Comparison of ENCODE assay signal across 14 mouse cellular contexts in genomic region chr8:23352259-23353106, GRCm38 (mm10).
A peak's percentile ranks its signal among the peaks of the same experiment; 100 is the strongest.
DNase-seq lines count a peak whose midpoint lies in the region; ATAC-seq and TF ChIP-seq lines count a peak whose summit lies in the region.
"Had no signal": no experiment of that assay in that cellular context is flagged by ENCODE, and none has a peak within 500 bp of the region (broad histone marks: within the 10 kb centered on the region; RNA-seq: fewer than 3 reads in every experiment).

No protein-coding gene starts in this region.

- H3K9ac ChIP-seq in heart, embryonic 11.5 days (ENCODE audit: low read depth, low read length): no peak overlapping the region
- no peak overlapping the region for H3K9ac ChIP-seq in kidney, embryonic 15.5 days
- H3K9ac ChIP-seq in neural tube, embryonic 11.5 days (ENCODE audit: low read length): no peak overlapping the region
- H3K9ac ChIP-seq in neural tube, embryonic 15.5 days (replicated peaks): no peak overlapping the region
- H3K9ac ChIP-seq in stomach, postnatal 0 days (ENCODE audit: low read length): no peak overlapping the region
- H3K9ac ChIP-seq: forebrain, embryonic 13.5 days; liver, embryonic 13.5 days had no signal

- no peak for DNase-seq in heart, postnatal 36 days
- DNase-seq in kidney, adult 8-10 months: no peak
- peak; percentile 12 for DNase-seq in neural tube, embryonic 11.5 days (ENCODE audit: low spot score)
- no peak for DNase-seq in stomach, postnatal 0 days (ENCODE audit: low spot score)
- DNase-seq in thymus, postnatal 0 days (ENCODE audit: low spot score): no peak
- DNase-seq: adrenal gland, postnatal 14 days; layer of hippocampus, postnatal 36 days; left cerebral cortex, postnatal 4 days; liver, embryonic 13.5 days; thymus, adult 2 months had no signal

- TF ChIP-seq CTCF in stomach, postnatal 0 days (IDR thresholded peaks at IDR 0.05; ENCODE audit: low read depth): no peak

- no peak for TF ChIP-seq EP300 in stomach, postnatal 0 days (optimal IDR thresholded peaks at IDR 0.05)

- H3K9me3 ChIP-seq in heart, embryonic 11.5 days (replicated peaks; ENCODE audit: control insufficient read depth, low read length): no peaks in the 10 kb centered on the region
- no peaks in the 10 kb centered on the region for H3K9me3 ChIP-seq in kidney, embryonic 15.5 days (replicated peaks)
- H3K9me3 ChIP-seq in neural tube, embryonic 11.5 days (ENCODE audit: control insufficient read depth, low read length): no peaks in the 10 kb centered on the region
- no peaks in the 10 kb centered on the region for H3K9me3 ChIP-seq in neural tube, embryonic 15.5 days (replicated peaks)
- H3K9me3 ChIP-seq in stomach, postnatal 0 days (ENCODE audit: control insufficient read depth, low read length): no peaks in the 10 kb centered on the region
- H3K9me3 ChIP-seq: forebrain, embryonic 13.5 days; liver, embryonic 13.5 days had no signal

- WGBS in heart, embryonic 11.5 days (ENCODE audit: insufficient replicate concordance): 40% methylated on average over 6 of the region's 6 CpGs
- 26% methylated on average over 6 of the region's 6 CpGs for WGBS in kidney, embryonic 15.5 days
- WGBS in neural tube, embryonic 11.5 days: 57% methylated on average over 6 of the region's 6 CpGs
- 59% methylated on average over 6 of the region's 6 CpGs for WGBS in neural tube, embryonic 15.5 days
- 25% methylated on average over 6 of the region's 6 CpGs for WGBS in stomach, postnatal 0 days

- intact Hi-C loops in heart, postnatal 36 days (cut with DNase I): no loop called here

- H3K27me3 ChIP-seq in heart, embryonic 11.5 days (ENCODE audit: control insufficient read depth, insufficient read depth, low read length): no peaks in the 10 kb centered on the region
- no peaks in the 10 kb centered on the region for H3K27me3 ChIP-seq in kidney, embryonic 15.5 days
- H3K27me3 ChIP-seq in neural tube, embryonic 11.5 days (ENCODE audit: control insufficient read depth, insufficient read depth, low read length): no peaks in the 10 kb centered on the region
- no peaks in the 10 kb centered on the region for H3K27me3 ChIP-seq in neural tube, embryonic 15.5 days (replicated peaks)
- H3K27me3 ChIP-seq in stomach, postnatal 0 days (ENCODE audit: control insufficient read depth, insufficient read depth, low read length): no peaks in the 10 kb centered on the region
- H3K27me3 ChIP-seq: forebrain, embryonic 13.5 days; liver, embryonic 13.5 days had no signal

- peak; percentile 39 for ATAC-seq in heart, embryonic 11.5 days (replicated peaks; ENCODE audit: insufficient number of reproducible peaks, low FRiP score, low TSS enrichment)
- ATAC-seq in kidney, embryonic 15.5 days (replicated peaks; ENCODE audit: low FRiP score): peak; percentile 67
- ATAC-seq in neural tube, embryonic 11.5 days (ENCODE audit: insufficient read depth, low FRiP score, low TSS enrichment): no peak
- ATAC-seq in neural tube, embryonic 15.5 days (ENCODE audit: low FRiP score): no peak
- ATAC-seq in stomach, postnatal 0 days (ENCODE audit: low FRiP score, low TSS enrichment): no peak
- ATAC-seq: forebrain, embryonic 13.5 days had no signal

- no peak overlapping the region for H3K4me3 ChIP-seq in heart, embryonic 11.5 days (ENCODE audit: low read depth, low read length)
- H3K4me3 ChIP-seq in kidney, embryonic 15.5 days (replicated peaks): no peak overlapping the region
- H3K4me3 ChIP-seq in neural tube, embryonic 11.5 days (ENCODE audit: low read depth, low read length): no peak overlapping the region
- H3K4me3 ChIP-seq in neural tube, embryonic 15.5 days (replicated peaks): no peak overlapping the region
- no peak overlapping the region for H3K4me3 ChIP-seq in stomach, postnatal 0 days (ENCODE audit: low read depth, low read length)
- H3K4me3 ChIP-seq: forebrain, embryonic 13.5 days; liver, embryonic 13.5 days had no signal

- H3K36me3 ChIP-seq in heart, embryonic 11.5 days (ENCODE audit: control insufficient read depth, insufficient read depth, low read length): no peaks in the 10 kb centered on the region
- no peaks in the 10 kb centered on the region for H3K36me3 ChIP-seq in kidney, embryonic 15.5 days
- no peaks in the 10 kb centered on the region for H3K36me3 ChIP-seq in neural tube, embryonic 11.5 days (ENCODE audit: control insufficient read depth, insufficient read depth, low read length)
- no peaks in the 10 kb centered on the region for H3K36me3 ChIP-seq in neural tube, embryonic 15.5 days
- no peaks in the 10 kb centered on the region for H3K36me3 ChIP-seq in stomach, postnatal 0 days (ENCODE audit: control insufficient read depth, insufficient read depth, low read length)
- H3K36me3 ChIP-seq: liver, embryonic 13.5 days had no signal

- no peak overlapping the region for H3K27ac ChIP-seq in heart, embryonic 11.5 days (ENCODE audit: low read depth, low read length)
- 0 out of 2 replicates have a peak overlapping the region, but pooled peaks have one; percentile 27 for H3K27ac ChIP-seq in kidney, embryonic 15.5 days
- H3K27ac ChIP-seq in neural tube, embryonic 11.5 days (ENCODE audit: low read depth, low read length): no peak overlapping the region
- H3K27ac ChIP-seq in neural tube, embryonic 15.5 days (replicated peaks): no peak overlapping the region
- H3K27ac ChIP-seq in stomach, postnatal 0 days (replicated peaks): no peak overlapping the region
- H3K27ac ChIP-seq: forebrain, embryonic 13.5 days; liver, embryonic 13.5 days had no signal

- no peaks in the 10 kb centered on the region for H3K4me1 ChIP-seq in heart, embryonic 11.5 days (ENCODE audit: control insufficient read depth, insufficient read depth, low read length)
- H3K4me1 ChIP-seq in kidney, embryonic 15.5 days: peaks cover 11% of the 10 kb centered on the region
- no peaks in the 10 kb centered on the region for H3K4me1 ChIP-seq in neural tube, embryonic 11.5 days (ENCODE audit: control insufficient read depth, insufficient read depth, low read length)
- no peaks in the 10 kb centered on the region for H3K4me1 ChIP-seq in neural tube, embryonic 15.5 days
- no peaks in the 10 kb centered on the region for H3K4me1 ChIP-seq in stomach, postnatal 0 days (replicated peaks; ENCODE audit: control insufficient read depth, insufficient read depth)
- H3K4me1 ChIP-seq: liver, embryonic 13.5 days had no signal

- peak overlapping the region; percentile 15; the same call in 1 of the 2 replicates for H3K4me2 ChIP-seq in heart, embryonic 11.5 days
- peak overlapping the region; percentile 27 for H3K4me2 ChIP-seq in kidney, embryonic 15.5 days
- H3K4me2 ChIP-seq in neural tube, embryonic 11.5 days (ENCODE audit: low read depth): no peak overlapping the region
- no peak overlapping the region for H3K4me2 ChIP-seq in neural tube, embryonic 15.5 days
- H3K4me2 ChIP-seq in stomach, postnatal 0 days (replicated peaks; ENCODE audit: low read depth): 0 out of 2 replicates have a peak overlapping the region, but pooled peaks have one; percentile 17
- H3K4me2 ChIP-seq: forebrain, embryonic 13.5 days; liver, embryonic 13.5 days had no signal

Comparison
In these comparisons a context has a peak if more than half of its experiments do, and no peak if none do; other contexts are left out.
1. ATAC-seq: peak in heart, embryonic 11.5 days (single experiment) and kidney, embryonic 15.5 days (single experiment); none in neural tube, embryonic 11.5 days (single experiment), neural tube, embryonic 15.5 days (single experiment) and stomach, postnatal 0 days (single experiment).
2. H3K4me2 ChIP-seq: peak in heart, embryonic 11.5 days (single experiment), kidney, embryonic 15.5 days (single experiment) and stomach, postnatal 0 days (single experiment); none in neural tube, embryonic 11.5 days (single experiment) and neural tube, embryonic 15.5 days (single experiment).